Mouse (Mus musculus): ENCODE data around the gene Dclk1. TPM values are rescaled to one million over a fixed set of nuclear protein-coding genes. Genes with fewer than 3 reads are reported as not detected.
A peak's percentile ranks its signal among the peaks of the same experiment; 100 is the strongest.

Dclk1 gene
- polyA plus RNA-seq, 1 experiment: 319 TPM

GRCm38 (mm10) chr3:55446681-55447080, 204.5 kb downstream of the Dclk1 start:
- DNase-seq (ENCODE audit: extremely low spot score in 1 of 2, low spot score in 1 of 2): no peak

DNA sequence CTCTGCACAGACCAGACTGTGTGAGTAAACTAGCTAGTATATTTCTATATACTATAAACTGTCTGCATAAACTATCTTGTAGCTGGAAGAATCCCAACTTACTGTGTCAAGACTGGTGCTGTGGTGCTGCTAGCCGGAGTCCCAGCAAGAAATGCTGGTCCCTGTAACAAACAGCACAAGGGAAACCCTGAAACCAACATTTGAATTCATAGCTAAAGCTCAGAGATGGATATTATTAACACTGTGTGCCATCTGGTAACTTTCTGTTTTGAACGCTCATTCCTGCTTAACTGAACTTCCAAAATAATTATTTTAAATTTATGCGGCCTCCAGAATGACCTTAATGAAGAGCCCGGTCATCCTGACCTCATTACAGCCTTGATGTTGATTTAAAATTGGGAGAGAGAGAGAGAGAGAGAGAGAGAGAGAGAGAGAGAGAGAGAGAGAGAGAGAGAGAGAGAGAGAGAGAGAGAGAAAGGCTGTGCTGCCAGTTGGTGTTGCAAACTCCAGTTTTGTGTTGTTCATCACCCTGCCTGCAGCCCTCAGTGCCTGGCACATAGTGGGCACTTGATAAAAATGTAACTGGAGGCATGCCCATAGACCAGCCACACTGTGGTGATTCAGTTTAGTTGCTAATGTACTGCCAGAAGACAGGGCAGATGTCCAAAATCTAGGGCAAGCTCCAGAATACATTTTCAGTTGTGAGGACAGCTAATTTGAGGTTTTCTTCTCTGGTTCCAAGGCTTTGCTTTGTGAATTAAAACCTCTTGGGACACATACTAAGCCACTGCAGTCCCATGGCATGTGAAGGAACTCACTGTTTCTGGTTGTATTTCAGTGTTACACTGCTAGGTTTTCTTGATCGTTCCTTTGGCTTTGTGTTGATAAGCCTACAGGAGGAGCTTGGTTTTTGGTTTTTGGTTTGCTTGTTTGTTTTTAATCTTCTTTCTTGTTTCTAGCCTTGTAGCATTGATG, 205.6 kb downstream of the Dclk1 start:
- DNase-seq (ENCODE audit: extremely low spot score in 1 of 2, low spot score in 1 of 2): peak; percentile 90 to 94

DNA sequence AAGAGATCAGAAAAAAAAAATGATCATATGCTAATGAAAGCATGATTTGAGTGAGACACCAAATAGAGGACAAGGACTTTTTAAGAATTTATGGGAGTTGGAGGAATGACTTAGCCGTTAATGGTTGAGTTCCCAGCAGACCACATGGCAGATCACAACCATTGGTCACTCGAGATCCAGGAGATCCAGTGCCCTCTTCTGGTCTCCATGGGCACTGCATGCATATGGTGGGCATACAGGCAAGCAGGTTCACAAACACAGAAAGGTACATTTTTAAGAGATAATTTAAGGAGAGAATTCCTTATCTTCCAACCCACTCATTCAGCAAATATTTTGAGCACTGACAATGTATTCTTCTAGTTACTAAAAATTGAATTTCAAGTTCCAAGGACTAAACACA, 207.0 kb downstream of the Dclk1 start:
- DNase-seq (ENCODE audit: extremely low spot score in 1 of 2, low spot score in 1 of 2): no peak

- peak; percentile 61 to 75 for DNase-seq (ENCODE audit: extremely low spot score in 1 of 2, low spot score in 1 of 2)
These were observed 208.9 kb downstream of the Dclk1 start for GRCm38 (mm10) chr3:55451035-55451434.

- no peak for DNase-seq (ENCODE audit: extremely low spot score in 1 of 2, low spot score in 1 of 2)
These were observed 209.7 kb downstream of the Dclk1 start for GRCm38 (mm10) chr3:55451877-55452276.

DNA sequence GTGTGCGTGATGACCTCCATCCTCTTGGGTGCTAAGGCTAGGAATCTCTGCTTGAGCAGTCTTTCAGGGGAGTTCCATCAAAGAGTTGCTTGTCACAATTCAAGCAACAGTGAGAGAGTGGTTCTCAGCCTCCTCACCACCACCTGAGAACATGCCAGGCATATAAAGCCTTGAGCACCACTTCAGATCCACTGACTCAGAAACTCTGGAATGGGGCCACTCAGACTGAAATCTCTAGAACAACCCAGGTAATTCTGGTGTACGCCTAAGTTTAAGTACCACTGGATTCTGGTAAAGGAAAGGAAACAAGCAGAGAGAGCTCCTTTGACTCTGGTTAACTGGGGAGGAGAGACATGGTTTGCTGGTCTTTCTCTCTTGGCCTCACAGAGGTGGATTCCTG, 210.3 kb downstream of the Dclk1 start:
- no peak for DNase-seq (ENCODE audit: extremely low spot score in 1 of 2, low spot score in 1 of 2)

DNA sequence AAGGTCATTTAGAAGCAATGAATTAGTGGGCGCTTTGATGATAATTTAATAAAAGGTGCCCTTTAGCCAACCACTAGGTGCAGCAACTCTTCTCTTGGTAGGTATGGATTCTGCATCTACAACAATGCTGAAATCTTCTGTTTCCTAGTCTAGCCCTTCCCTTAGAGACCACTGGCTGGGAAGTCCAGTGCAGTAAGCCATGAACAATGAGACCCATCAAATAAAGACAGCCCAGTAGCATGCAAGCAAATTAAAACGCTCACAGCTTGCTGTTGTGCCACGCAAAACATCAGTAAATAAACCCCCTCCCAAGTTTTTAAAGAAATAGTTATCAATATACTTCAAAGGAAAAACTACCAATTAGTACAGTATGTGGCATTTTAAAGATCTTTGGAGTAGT, 218.9 kb downstream of the Dclk1 start:
- DNase-seq (ENCODE audit: extremely low spot score in 1 of 2, low spot score in 1 of 2): no peak

DNA sequence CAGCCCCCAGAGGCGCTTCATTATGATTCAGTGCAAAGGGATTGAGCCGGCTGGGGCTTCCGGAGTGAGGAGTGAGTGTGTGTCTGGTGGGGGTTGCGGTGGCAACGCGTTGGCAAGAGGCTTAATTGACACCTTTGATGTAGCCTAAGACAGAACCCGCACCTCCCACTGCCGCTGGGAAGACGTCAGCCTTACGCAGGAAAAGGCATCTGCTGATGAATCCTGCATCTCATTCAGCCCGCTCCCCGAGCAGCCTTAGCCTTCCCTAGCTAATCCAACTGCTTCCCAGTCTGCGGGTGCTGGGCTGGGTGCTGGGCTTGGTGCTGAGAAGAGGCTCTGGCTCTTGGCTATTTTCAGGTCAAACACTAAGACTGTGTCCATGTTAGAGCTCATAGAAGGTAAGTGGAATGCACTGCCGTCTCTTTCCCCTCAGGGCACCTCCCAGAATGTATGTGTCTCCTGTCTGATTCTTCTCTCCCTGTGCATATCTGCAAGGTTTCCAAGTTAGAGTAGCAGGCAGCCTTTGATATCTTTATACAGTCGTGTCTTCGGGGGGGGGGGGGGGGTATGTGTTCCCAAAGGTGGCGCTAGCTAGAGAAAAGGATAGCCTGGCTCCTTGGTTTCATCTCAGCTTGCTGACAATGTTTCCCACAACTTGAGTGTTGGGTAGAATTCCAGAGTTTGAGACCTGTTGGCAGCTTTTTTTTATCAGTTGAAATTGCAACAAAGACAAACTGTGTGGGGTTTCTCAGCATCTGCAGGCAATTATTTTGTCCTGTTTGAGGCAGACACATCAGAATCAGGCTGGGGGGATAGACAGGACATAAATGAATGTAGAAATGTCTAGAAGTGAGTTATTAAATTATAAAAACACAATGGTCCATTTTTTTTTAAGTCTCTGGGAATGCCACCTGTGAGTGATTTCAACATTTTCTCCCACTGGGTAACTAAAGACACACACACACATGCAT, 219.8 kb downstream of the Dclk1 start:
- DNase-seq (ENCODE audit: extremely low spot score in 1 of 2, low spot score in 1 of 2): peak; percentile 93 to 94

GRCm38 (mm10) chr3:55462904-55463668, 220.9 kb downstream of the Dclk1 start:
- DNase-seq (ENCODE audit: extremely low spot score in 1 of 2, low spot score in 1 of 2): no peak

DNA sequence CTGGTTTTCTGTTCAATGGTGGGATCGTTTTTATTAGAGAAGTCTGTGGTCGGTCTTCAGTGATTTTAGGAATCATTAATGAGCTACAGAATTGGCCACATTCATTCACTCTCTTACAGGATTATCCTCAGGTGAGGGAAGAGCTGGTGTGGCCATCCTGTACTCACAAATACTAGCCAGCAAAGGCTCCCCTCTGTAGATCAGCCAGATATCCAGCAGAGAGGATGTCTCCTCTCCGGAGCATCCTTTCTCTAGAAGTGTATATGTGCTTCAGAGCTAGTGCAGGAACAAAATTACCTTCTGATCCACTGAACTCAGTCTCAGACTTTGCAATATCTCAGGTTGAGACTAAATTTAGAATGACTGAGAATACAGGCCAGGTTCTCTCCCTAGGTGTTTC, 222.1 kb downstream of the Dclk1 start:
- DNase-seq (ENCODE audit: extremely low spot score in 1 of 2, low spot score in 1 of 2): no peak

GRCm38 (mm10) chr3:55465785-55466184, 223.6 kb downstream of the Dclk1 start:
- DNase-seq (ENCODE audit: extremely low spot score in 1 of 2, low spot score in 1 of 2): peak in 1 of 2 experiments; percentile 82

DNA sequence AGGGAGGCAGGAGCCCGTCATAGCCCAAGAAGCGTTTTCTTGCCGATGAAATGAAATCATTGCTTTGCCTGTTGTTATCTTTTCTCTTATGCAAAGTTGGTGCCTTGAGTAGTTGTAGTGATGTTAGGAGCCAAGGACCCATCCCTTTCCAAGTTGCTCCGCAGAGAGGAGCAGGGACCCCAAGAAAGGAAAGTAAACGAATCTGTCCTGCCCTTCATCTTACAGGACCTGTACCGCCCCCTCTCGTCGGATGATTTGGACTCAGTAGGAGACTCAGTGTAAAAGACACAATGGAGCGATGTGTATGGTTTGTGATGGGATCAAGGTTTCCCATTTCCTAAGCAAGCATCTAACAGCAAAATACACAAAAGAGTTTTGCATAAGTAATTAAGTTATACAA, 224.2 kb downstream of the Dclk1 start:
- DNase-seq (ENCODE audit: extremely low spot score in 1 of 2, low spot score in 1 of 2): peak in 1 of 2 experiments; percentile 72

DNA sequence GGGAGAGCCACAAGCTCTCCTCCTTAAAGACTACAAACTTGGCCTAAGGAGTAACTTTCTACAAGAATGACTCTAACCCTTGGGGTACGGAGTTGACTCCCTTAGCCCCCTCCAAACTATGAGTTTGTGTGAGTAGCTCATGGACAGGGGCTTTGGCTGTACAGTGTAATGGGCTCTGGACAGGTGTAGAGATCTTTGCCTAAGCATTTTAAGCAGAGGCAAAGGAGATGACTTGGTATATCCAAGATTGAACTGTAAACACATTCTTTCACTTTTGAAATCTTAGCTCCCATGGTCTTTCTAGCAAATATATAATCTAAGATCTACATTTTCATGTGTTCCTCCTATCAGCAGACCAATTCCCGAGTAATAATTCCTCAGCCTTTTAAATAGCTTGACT, 229.9 kb downstream of the Dclk1 start, which contains the start of gene Gm21954:
Gene Gm21954 (minus strand): TSS at position 101 of the 400 bp plus-strand sequence.
- no peak for DNase-seq (ENCODE audit: extremely low spot score in 1 of 2, low spot score in 1 of 2)

DNA sequence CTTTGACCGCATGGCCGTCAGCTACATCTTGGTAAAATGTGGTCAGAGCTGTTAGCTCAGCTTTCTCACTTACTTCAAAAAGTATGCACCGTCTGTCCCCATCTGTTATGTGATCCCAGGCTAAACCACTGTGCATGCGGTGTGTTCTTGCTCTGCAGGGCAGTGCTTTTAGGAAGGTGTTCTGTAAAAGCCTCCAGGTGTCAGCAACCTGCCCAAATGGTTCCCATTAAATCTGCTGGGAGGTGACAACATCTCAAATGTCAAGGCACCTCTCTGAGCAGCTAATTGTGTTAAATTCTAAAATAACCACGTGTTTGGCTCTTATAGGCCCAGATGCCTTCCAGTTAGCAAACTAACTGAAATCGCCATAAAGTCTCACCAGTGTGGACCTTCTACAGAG, 231.0 kb downstream of the Dclk1 start:
- DNase-seq (ENCODE audit: extremely low spot score in 1 of 2, low spot score in 1 of 2): no peak

- DNase-seq (ENCODE audit: extremely low spot score in 1 of 2, low spot score in 1 of 2): peak; percentile 82 to 86
These were observed 234.5 kb downstream of the Dclk1 start for GRCm38 (mm10) chr3:55476694-55477093.

DNA sequence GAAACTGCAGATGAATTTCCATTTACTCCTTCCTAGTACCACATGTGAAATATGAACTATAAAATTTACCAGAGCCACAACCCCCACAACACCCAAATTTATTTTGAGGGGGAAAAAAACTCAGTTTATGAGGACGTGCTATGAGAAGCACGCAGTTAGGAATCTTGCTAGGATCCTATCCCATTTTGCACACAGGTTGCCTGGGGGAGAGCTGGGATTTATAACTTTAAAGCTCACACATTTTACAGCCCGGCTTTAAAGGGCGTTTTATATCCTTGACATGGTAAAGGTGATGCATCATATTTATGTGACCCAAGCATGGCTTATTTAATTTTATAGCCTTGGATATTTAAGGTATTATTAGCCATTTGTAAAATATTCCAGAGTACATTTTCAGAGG, 237.1 kb downstream of the Dclk1 start:
- no peak for DNase-seq (ENCODE audit: extremely low spot score in 1 of 2, low spot score in 1 of 2)

GRCm38 (mm10) chr3:55481140-55481539, 239.0 kb downstream of the Dclk1 start:
- no peak for DNase-seq (ENCODE audit: extremely low spot score in 1 of 2, low spot score in 1 of 2)

- DNase-seq (ENCODE audit: extremely low spot score in 1 of 2, low spot score in 1 of 2): no peak
These were observed 241.2 kb downstream of the Dclk1 start for GRCm38 (mm10) chr3:55483328-55483727.

DNA sequence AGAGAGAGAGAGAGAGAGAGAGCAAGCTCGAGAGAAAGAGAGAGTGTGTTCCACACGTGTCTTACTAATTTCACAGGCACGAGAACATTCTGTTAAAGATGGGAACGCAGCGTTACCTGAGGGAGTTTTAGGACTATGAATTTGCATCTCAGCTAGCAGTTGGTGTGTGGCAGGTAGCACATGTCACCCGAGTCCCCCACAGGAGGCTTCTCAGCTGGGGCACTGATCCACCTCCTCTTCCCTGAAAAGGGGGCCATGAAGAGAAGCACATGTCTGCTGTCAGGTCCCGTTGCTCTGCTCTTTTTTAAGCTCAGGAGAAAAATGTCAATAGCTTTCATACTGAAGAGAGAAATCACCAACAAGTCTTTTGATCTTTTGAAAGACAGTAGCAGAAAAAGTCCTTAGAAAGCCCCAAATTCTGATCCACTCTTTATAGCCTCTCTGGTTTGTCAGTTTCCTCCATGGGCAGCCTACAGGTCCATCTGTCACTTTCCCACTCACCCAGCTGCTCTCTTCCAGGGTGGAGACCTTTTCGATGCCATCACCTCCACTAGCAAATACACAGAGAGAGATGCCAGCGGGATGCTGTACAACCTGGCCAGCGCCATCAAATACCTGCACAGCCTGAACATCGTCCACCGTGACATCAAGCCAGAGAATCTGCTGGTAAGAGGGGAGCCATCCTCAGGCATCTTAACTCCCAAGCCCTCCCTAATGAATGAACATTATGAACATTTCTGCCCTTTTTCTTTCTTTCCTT, 247.2 kb downstream of the Dclk1 start:
- DNase-seq (ENCODE audit: extremely low spot score in 1 of 2, low spot score in 1 of 2): no peak

DNA sequence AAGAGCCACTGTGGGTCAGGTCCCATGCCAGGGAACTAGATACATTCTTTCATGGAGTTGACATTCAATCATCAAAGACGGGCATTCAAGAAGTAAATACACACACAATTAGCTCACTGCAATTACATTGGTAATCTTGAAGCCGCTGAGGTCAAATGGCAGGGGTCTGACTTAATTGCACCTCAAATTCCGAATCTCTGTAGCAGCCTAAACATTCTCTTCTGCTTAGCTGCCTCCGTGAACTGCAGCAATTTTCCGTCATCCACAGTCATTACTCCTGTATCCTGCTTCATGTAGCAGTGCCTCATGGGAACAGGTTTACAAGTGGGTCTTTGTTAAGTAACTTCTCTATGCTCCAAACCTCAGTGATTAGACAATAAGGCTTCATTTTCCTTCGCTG, 249.9 kb downstream of the Dclk1 start:
- DNase-seq (ENCODE audit: extremely low spot score in 1 of 2, low spot score in 1 of 2): no peak

All from frontal cortex, adult 2 months (tissue).